Comparison of ENCODE assay signal across 20 mouse cellular contexts in the genomic region with DNA sequence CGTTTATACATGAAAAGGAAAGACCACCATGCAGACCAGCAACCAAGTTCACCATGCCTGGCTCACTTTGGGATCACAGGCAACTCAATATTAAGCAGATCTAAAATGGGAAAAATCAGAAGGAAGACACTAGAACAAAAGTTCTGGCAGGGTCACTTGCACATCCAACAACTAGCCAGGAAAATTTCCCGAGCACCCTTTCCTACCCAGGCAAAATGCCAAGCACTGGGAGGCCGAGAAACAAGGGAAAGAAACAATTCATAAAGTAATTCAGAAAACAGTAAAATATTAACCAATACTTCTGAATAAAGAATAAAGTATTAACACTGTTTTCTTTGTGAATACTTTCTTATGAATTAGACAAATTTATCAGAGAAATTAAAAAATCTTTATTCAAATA.
DNase-seq lines count a peak whose midpoint lies in the region; ATAC-seq and TF ChIP-seq lines count a peak whose summit lies in the region.
"Had no signal": no experiment of that assay in that cellular context is flagged by ENCODE, and none has a peak within 500 bp of the region (broad histone marks: within the 10 kb centered on the region; RNA-seq: fewer than 3 reads in every experiment).

No protein-coding gene starts in this region.

- no peak for ATAC-seq in kidney, embryonic 15.5 days (replicated peaks; ENCODE audit: low FRiP score)
- ATAC-seq: intestine, embryonic 15.5 days had no signal

- DNase-seq in gastrocnemius, adult 2 months = no peak
- DNase-seq in gastrocnemius, adult 18-20 months (ENCODE audit: low spot score) = no peak
- peak; percentile 54 for DNase-seq in kidney, adult 18-20 months
- DNase-seq in lung, postnatal 14 days = peak; percentile 19
- no peak for DNase-seq in lung, adult 2 months
- DNase-seq in kidney, postnatal 4 days = peak; percentile 23 to 31
- no peak for DNase-seq in liver
- DNase-seq: B cell, adult 2 months; layer of hippocampus, adult 9-11 months; right cerebral cortex, postnatal 14 days; thymus, postnatal 36 days had no signal

- intact Hi-C loops in gastrocnemius, adult 2 months (cut with DNase I) = no loop called here

- 68% methylated on average over 3 of the region's 3 CpGs for WGBS in kidney, embryonic 15.5 days
- WGBS in lung, adult 2 months = 32% methylated on average over 3 of the region's 3 CpGs

- H3K36me3 ChIP-seq in kidney, embryonic 15.5 days = 0 out of 2 replicates have a peak, but pooled peaks cover 3% of the 10 kb centered on the region
- H3K36me3 ChIP-seq: intestine, embryonic 15.5 days; limb, embryonic 13.5 days; liver, embryonic 15.5 days; neural tube, embryonic 13.5 days had no signal

- peak overlapping the region; percentile 52; the same call in 1 of the 2 replicates for H3K27ac ChIP-seq in gastrocnemius, adult 2 months
- no peak overlapping the region for H3K27ac ChIP-seq in kidney, embryonic 15.5 days
- H3K27ac ChIP-seq: intestine, embryonic 15.5 days; limb, embryonic 13.5 days; liver, embryonic 15.5 days; macrophage had no signal

- H3K9ac ChIP-seq in kidney, embryonic 15.5 days = no peak overlapping the region
- H3K9ac ChIP-seq: forebrain, embryonic 13.5 days; hindbrain, embryonic 14.5 days; intestine, embryonic 15.5 days; limb, embryonic 13.5 days; liver, embryonic 15.5 days had no signal

- H3K4me2 ChIP-seq in kidney, embryonic 15.5 days = no peak overlapping the region
- H3K4me2 ChIP-seq: forebrain, embryonic 13.5 days; hindbrain, embryonic 14.5 days; intestine, embryonic 15.5 days; limb, embryonic 13.5 days; liver, embryonic 15.5 days; midbrain, embryonic 11.5 days; neural tube, embryonic 13.5 days had no signal

- H3K4me3 ChIP-seq in gastrocnemius, adult 2 months = no peak overlapping the region; the same call in 1 of the 2 replicates
- H3K4me3 ChIP-seq in kidney, embryonic 15.5 days (replicated peaks) = no peak overlapping the region
- H3K4me3 ChIP-seq in lung, adult 2 months (replicated peaks; ENCODE audit: extremely low read depth, low read depth, low read length) = no peak overlapping the region
- H3K4me3 ChIP-seq: forebrain, embryonic 13.5 days; intestine, embryonic 15.5 days; limb, embryonic 13.5 days; liver, embryonic 15.5 days; neural tube, embryonic 13.5 days had no signal

- H3K9me3 ChIP-seq in kidney, embryonic 15.5 days (replicated peaks) = no peaks in the 10 kb centered on the region
- H3K9me3 ChIP-seq: forebrain, embryonic 13.5 days; intestine, embryonic 15.5 days; limb, embryonic 13.5 days; liver, embryonic 15.5 days; neural tube, embryonic 13.5 days had no signal

- H3K4me1 ChIP-seq in kidney, embryonic 15.5 days = peaks cover 23% of the 10 kb centered on the region
- H3K4me1 ChIP-seq in lung, adult 2 months (ENCODE audit: control insufficient read depth, insufficient read depth, low read length) = peaks cover 4% of the 10 kb centered on the region; the same call in 1 of the 2 replicates
- H3K4me1 ChIP-seq: intestine, embryonic 15.5 days had no signal

- no peak for TF ChIP-seq POLR2A in lung, adult 2 months (IDR thresholded peaks at IDR 0.05; ENCODE audit: borderline replicate concordance, extremely low read depth, low read depth, low read length)

- H3K27me3 ChIP-seq in kidney, embryonic 15.5 days = no peaks in the 10 kb centered on the region
- H3K27me3 ChIP-seq: forebrain, embryonic 13.5 days; intestine, embryonic 15.5 days; limb, embryonic 13.5 days; liver, embryonic 15.5 days; neural tube, embryonic 13.5 days had no signal

- no peak for TF ChIP-seq CTCF in gastrocnemius, adult 2 months (IDR thresholded peaks at IDR 0.05)
- no peak for TF ChIP-seq CTCF in lung, adult 2 months (IDR thresholded peaks at IDR 0.05; ENCODE audit: insufficient read depth, low read length)

Comparison
In these comparisons a context has a peak if more than half of its experiments do, and no peak if none do; other contexts are left out.
1. DNase-seq: peak in kidney, adult 18-20 months (single experiment), lung, postnatal 14 days (single experiment) and kidney, postnatal 4 days (2 of 2); none in gastrocnemius, adult 2 months (single experiment), gastrocnemius, adult 18-20 months (single experiment), lung, adult 2 months (single experiment) and liver (single experiment).